Mouse (Mus musculus) adrenal gland, postnatal 4 days (tissue): ENCODE data around the gene Eif2b3. TPM values are rescaled to one million over a fixed set of nuclear protein-coding genes. Genes with fewer than 3 reads are reported as not detected.

Source experiments
- DNase-seq, 2 experiments: peaks; one replicate each; pipeline ENCODE4 v3.0.0; 2021 to 2022; ENCODE audit warnings: low spot score in 2 of 2, mixed read lengths in 2 of 2
- total RNA-seq, 2 experiments: library from RNA; stranded (reverse); gene quantifications; 2 replicates each; pipeline ENCODE4 v1.2.3; 2021

The Eif2b3 gene
- total RNA-seq, 2 experiments from 2014 or later = 32.9 to 34.1 TPM

- DNase-seq = no peak
Measured at GRCm38 (mm10) chr4:117090586-117090985, 71.4 kb downstream of the Eif2b3 start.

GRCm38 (mm10) chr4:117094626-117095361 is 75.6 kb downstream of the Eif2b3 start:
- no peak for DNase-seq

GRCm38 (mm10) chr4:117095551-117096452 is 76.6 kb downstream of the Eif2b3 start, which contains the start of gene Ptch2:
Gene Ptch2, plus strand, starts transcription at chr4:117096075.
- peak; percentile 46 to 64 for DNase-seq

GRCm38 (mm10) chr4:117096666-117097065 is 77.5 kb downstream of the Eif2b3 start:
- no peak for DNase-seq

GRCm38 (mm10) chr4:117097969-117098763 is 79.0 kb downstream of the Eif2b3 start:
- no peak for DNase-seq

GRCm38 (mm10) chr4:117098764-117099036 is 79.5 kb downstream of the Eif2b3 start:
- DNase-seq = no peak

- DNase-seq = no peak
Measured at GRCm38 (mm10) chr4:117100036-117100435, 80.8 kb downstream of the Eif2b3 start.

- no peak for DNase-seq
Measured at GRCm38 (mm10) chr4:117101218-117101617, 82.0 kb downstream of the Eif2b3 start.

- no peak for DNase-seq
Measured at GRCm38 (mm10) chr4:117104672-117105071, 85.5 kb downstream of the Eif2b3 start.

GRCm38 (mm10) chr4:117105127-117105526 is 85.9 kb downstream of the Eif2b3 start:
- no peak for DNase-seq

GRCm38 (mm10) chr4:117107813-117108523 is 88.8 kb downstream of the Eif2b3 start:
- DNase-seq = no peak

- no peak for DNase-seq
Measured at GRCm38 (mm10) chr4:117108524-117108849, 89.3 kb downstream of the Eif2b3 start.

GRCm38 (mm10) chr4:117109330-117109729 is 90.1 kb downstream of the Eif2b3 start:
- no peak for DNase-seq

GRCm38 (mm10) chr4:117110249-117110648 is 91.0 kb downstream of the Eif2b3 start:
- no peak for DNase-seq

GRCm38 (mm10) chr4:117110985-117111384 is 91.8 kb downstream of the Eif2b3 start:
- no peak for DNase-seq

GRCm38 (mm10) chr4:117113237-117113636 is 94.0 kb downstream of the Eif2b3 start:
- DNase-seq = no peak

- DNase-seq = no peak
Measured at GRCm38 (mm10) chr4:117115592-117115991, 96.4 kb downstream of the Eif2b3 start.

GRCm38 (mm10) chr4:117117931-117118330 is 98.7 kb downstream of the Eif2b3 start:
- DNase-seq = no peak

- DNase-seq = no peak
Measured at GRCm38 (mm10) chr4:117119636-117120035, 100.4 kb downstream of the Eif2b3 start.

- no peak for DNase-seq
Measured at GRCm38 (mm10) chr4:117120052-117120444, 100.8 kb downstream of the Eif2b3 start.
